Mouse (Mus musculus): ENCODE measurements around the gene Chrng. TPM values are rescaled to one million over a fixed set of nuclear protein-coding genes. Genes with fewer than 3 reads are reported as not detected.

Chrng gene
- polyA plus RNA-seq, 1 experiment: not detected

GRCm38 (mm10) chr1:87213735-87214704 lies 9.6 kb downstream of the Chrng start, which contains the start of gene Eif4e2:
Gene Eif4e2, plus strand, starts transcription at chr1:87213914.
- Histone ChIP-seq H3K4me1 (ENCODE audit: control insufficient read depth, insufficient read depth, low read length) (peaks cover 20% of the 10 kb centered on the region), H3K4me3 (ENCODE audit: insufficient read depth, low read length) (peak within 1 kb of the TSS; percentile 94), H3K27ac (ENCODE audit: insufficient read depth, low read depth, low read length) (peak within 1 kb of the TSS; percentile 86)
- no peak for TF ChIP-seq CTCF (IDR thresholded peaks at IDR 0.05; ENCODE audit: low read depth, low read length)
- no peak; the same call in 1 of the 2 replicates for TF ChIP-seq POLR2A (IDR thresholded peaks at IDR 0.05; ENCODE audit: borderline replicate concordance, low read depth, low read length)

GRCm38 (mm10) chr1:87214748-87215147 lies 10.3 kb downstream of the Chrng start:
- H3K27ac ChIP-seq (ENCODE audit: insufficient read depth, low read depth, low read length): no peak overlapping the region; the same call in 1 of the 2 replicates
- H3K4me3 ChIP-seq (ENCODE audit: insufficient read depth, low read length): peak overlapping the region; percentile 94
- H3K4me1 ChIP-seq (ENCODE audit: control insufficient read depth, insufficient read depth, low read length): peaks cover 20% of the 10 kb centered on the region
- TF ChIP-seq CTCF (IDR thresholded peaks at IDR 0.05; ENCODE audit: low read depth, low read length) (no peak), POLR2A (IDR thresholded peaks at IDR 0.05; ENCODE audit: borderline replicate concordance, low read depth, low read length) (no peak)

GRCm38 (mm10) chr1:87217938-87218337 lies 13.5 kb downstream of the Chrng start:
- TF ChIP-seq CTCF (IDR thresholded peaks at IDR 0.05; ENCODE audit: low read depth, low read length) (no peak), POLR2A (IDR thresholded peaks at IDR 0.05; ENCODE audit: borderline replicate concordance, low read depth, low read length) (no peak)
- H3K27ac ChIP-seq (ENCODE audit: insufficient read depth, low read depth, low read length): no peak overlapping the region
- H3K4me1 ChIP-seq (ENCODE audit: control insufficient read depth, insufficient read depth, low read length): peaks cover 20% of the 10 kb centered on the region
- no peak overlapping the region for H3K4me3 ChIP-seq (ENCODE audit: insufficient read depth, low read length)

GRCm38 (mm10) chr1:87225739-87226138 lies 21.3 kb downstream of the Chrng start:
- H3K4me3 ChIP-seq (ENCODE audit: insufficient read depth, low read length): no peak overlapping the region
- TF ChIP-seq POLR2A (IDR thresholded peaks at IDR 0.05; ENCODE audit: borderline replicate concordance, low read depth, low read length): no peak
- TF ChIP-seq CTCF (IDR thresholded peaks at IDR 0.05; ENCODE audit: low read depth, low read length): no peak

GRCm38 (mm10) chr1:87226409-87227159 lies 22.1 kb downstream of the Chrng start:
- Histone ChIP-seq H3K4me3 (ENCODE audit: insufficient read depth, low read length) (no peak overlapping the region), H3K27ac (ENCODE audit: insufficient read depth, low read depth, low read length) (no peak overlapping the region), H3K4me1 (ENCODE audit: control insufficient read depth, insufficient read depth, low read length) (peaks cover 7% of the 10 kb centered on the region)
- TF ChIP-seq CTCF (IDR thresholded peaks at IDR 0.05; ENCODE audit: low read depth, low read length) (no peak), POLR2A (IDR thresholded peaks at IDR 0.05; ENCODE audit: borderline replicate concordance, low read depth, low read length) (no peak)

More at GRCm38 (mm10) chr1:87225739-87226138, 21.3 kb downstream of the Chrng start:
- H3K27ac ChIP-seq (ENCODE audit: insufficient read depth, low read depth, low read length): no peak overlapping the region
- peaks cover 6% of the 10 kb centered on the region for H3K4me1 ChIP-seq (ENCODE audit: control insufficient read depth, insufficient read depth, low read length)

- Histone ChIP-seq H3K27ac (ENCODE audit: insufficient read depth, low read depth, low read length) (no peak overlapping the region), H3K4me3 (ENCODE audit: insufficient read depth, low read length) (no peak overlapping the region), H3K4me1 (ENCODE audit: control insufficient read depth, insufficient read depth, low read length) (peaks cover 7% of the 10 kb centered on the region)
- TF ChIP-seq POLR2A (IDR thresholded peaks at IDR 0.05; ENCODE audit: borderline replicate concordance, low read depth, low read length): no peak
- no peak for TF ChIP-seq CTCF (IDR thresholded peaks at IDR 0.05; ENCODE audit: low read depth, low read length)
These were observed 22.7 kb downstream of the Chrng start for GRCm38 (mm10) chr1:87227160-87227550.

GRCm38 (mm10) chr1:87230606-87231005 lies 26.1 kb downstream of the Chrng start:
- H3K27ac ChIP-seq (ENCODE audit: insufficient read depth, low read depth, low read length): no peak overlapping the region
- TF ChIP-seq CTCF (IDR thresholded peaks at IDR 0.05; ENCODE audit: low read depth, low read length): no peak
- H3K4me3 ChIP-seq (ENCODE audit: insufficient read depth, low read length): no peak overlapping the region
- H3K4me1 ChIP-seq (ENCODE audit: control insufficient read depth, insufficient read depth, low read length): peaks cover 7% of the 10 kb centered on the region

- H3K4me3 ChIP-seq (ENCODE audit: insufficient read depth, low read length): no peak overlapping the region
- H3K27ac ChIP-seq (ENCODE audit: insufficient read depth, low read depth, low read length): no peak overlapping the region
- H3K4me1 ChIP-seq (ENCODE audit: control insufficient read depth, insufficient read depth, low read length): peaks cover 7% of the 10 kb centered on the region
- TF ChIP-seq POLR2A (IDR thresholded peaks at IDR 0.05; ENCODE audit: borderline replicate concordance, low read depth, low read length): no peak
- TF ChIP-seq CTCF (IDR thresholded peaks at IDR 0.05; ENCODE audit: low read depth, low read length): no peak
These were observed 27.7 kb downstream of the Chrng start for GRCm38 (mm10) chr1:87232197-87232596.

- Histone ChIP-seq H3K27ac (ENCODE audit: insufficient read depth, low read depth, low read length) (no peak overlapping the region), H3K4me3 (ENCODE audit: insufficient read depth, low read length) (no peak overlapping the region)
- TF ChIP-seq POLR2A (IDR thresholded peaks at IDR 0.05; ENCODE audit: borderline replicate concordance, low read depth, low read length) (no peak), CTCF (IDR thresholded peaks at IDR 0.05; ENCODE audit: low read depth, low read length) (no peak)
These were observed 34.6 kb downstream of the Chrng start for GRCm38 (mm10) chr1:87239056-87239455.

More at GRCm38 (mm10) chr1:87239056-87239455, 34.6 kb downstream of the Chrng start:
- H3K4me1 ChIP-seq (ENCODE audit: control insufficient read depth, insufficient read depth, low read length): no peaks in the 10 kb centered on the region
